Mouse (Mus musculus): ENCODE results near the gene Hmces. TPM values are rescaled to one million over a fixed set of nuclear protein-coding genes. Genes with fewer than 3 reads are reported as not detected.

The Hmces gene
- polyA plus RNA-seq, 1 experiment from 2014 or later: 23.1 TPM

- H3K27me3 ChIP-seq: no peaks in the 10 kb centered on the region
- H3K4me1 ChIP-seq (replicated peaks): peaks cover 34% of the 10 kb centered on the region
- H3K27ac ChIP-seq: no peak overlapping the region
- no peaks in the 10 kb centered on the region for H3K9me3 ChIP-seq (replicated peaks)
- ATAC-seq (ENCODE audit: low read depth) (no peak), DNase-seq (no peak)
- 26% methylated on average over 4 of the region's 4 CpGs for WGBS (ENCODE audit: insufficient replicate concordance)
- no peaks in the 10 kb centered on the region for H3K36me3 ChIP-seq
- no peak overlapping the region for H3K9ac ChIP-seq
- no peak overlapping the region for H3K4me3 ChIP-seq (replicated peaks)
- no peak overlapping the region for H3K4me2 ChIP-seq
Measured at GRCm38 (mm10) chr6:87879010-87879409, 34.7 kb upstream of the Hmces start.

DNA sequence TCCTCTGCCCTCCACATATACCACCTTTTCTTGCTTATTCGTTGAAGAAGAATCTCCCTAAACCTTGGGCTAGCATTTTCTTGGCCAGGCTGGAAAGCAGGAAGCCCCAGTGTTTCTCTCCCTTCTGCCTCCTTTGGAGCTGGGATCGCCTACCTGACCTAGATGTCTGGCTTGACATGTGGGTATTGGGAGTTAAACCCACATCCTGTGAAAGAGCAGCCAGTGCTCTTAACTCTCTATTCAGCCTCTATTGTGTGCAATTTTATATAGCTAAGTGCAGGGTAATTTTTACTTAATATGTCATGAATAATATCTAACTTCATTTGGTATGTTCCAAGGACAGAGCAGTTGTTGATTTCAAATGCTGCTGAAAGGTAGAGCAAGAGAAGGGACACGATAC, 34.1 kb upstream of the Hmces start:
- no peak overlapping the region for H3K4me2 ChIP-seq
- H3K9me3 ChIP-seq (replicated peaks): no peaks in the 10 kb centered on the region
- DNase-seq: no peak
- no peak overlapping the region for H3K27ac ChIP-seq
- H3K4me1 ChIP-seq (replicated peaks): peaks cover 34% of the 10 kb centered on the region
- no peak overlapping the region for H3K4me3 ChIP-seq (replicated peaks)
- H3K9ac ChIP-seq: no peak overlapping the region
- no peaks in the 10 kb centered on the region for H3K27me3 ChIP-seq
- no peak for ATAC-seq (ENCODE audit: low read depth)
- WGBS (ENCODE audit: insufficient replicate concordance): 46% methylated on average over 3 of the region's 3 CpGs
- H3K36me3 ChIP-seq: no peaks in the 10 kb centered on the region

GRCm38 (mm10) chr6:87882221-87882620, 31.5 kb upstream of the Hmces start:
- Histone ChIP-seq H3K4me3 (replicated peaks) (no peak overlapping the region), H3K36me3 (no peaks in the 10 kb centered on the region), H3K27ac (no peak overlapping the region), H3K4me2 (no peak overlapping the region), H3K9me3 (replicated peaks) (no peaks in the 10 kb centered on the region), H3K9ac (no peak overlapping the region), H3K27me3 (no peaks in the 10 kb centered on the region), H3K4me1 (replicated peaks) (peaks cover 23% of the 10 kb centered on the region)
- 56% methylated on average over 3 of the region's 3 CpGs for WGBS (ENCODE audit: insufficient replicate concordance)
- DNase-seq: no peak
- ATAC-seq (ENCODE audit: low read depth): no peak

- Histone ChIP-seq H3K4me1 (replicated peaks) (peaks cover 25% of the 10 kb centered on the region), H3K9me3 (replicated peaks) (no peaks in the 10 kb centered on the region), H3K36me3 (no peaks in the 10 kb centered on the region), H3K27ac (no peak overlapping the region), H3K4me2 (no peak overlapping the region), H3K27me3 (no peaks in the 10 kb centered on the region), H3K4me3 (replicated peaks) (no peak overlapping the region), H3K9ac (no peak overlapping the region)
- no peak for ATAC-seq (ENCODE audit: low read depth)
- WGBS (ENCODE audit: insufficient replicate concordance): 75% methylated on average over 4 of the region's 4 CpGs
- no peak for DNase-seq
Measured at GRCm38 (mm10) chr6:87882816-87883215, 30.9 kb upstream of the Hmces start.

- no peak overlapping the region for H3K4me3 ChIP-seq (replicated peaks)
- no peak overlapping the region for H3K9ac ChIP-seq
- peak overlapping the region; percentile 63 for H3K27ac ChIP-seq
- DNase-seq: no peak
- H3K36me3 ChIP-seq: peaks cover 31% of the 10 kb centered on the region
- no peaks in the 10 kb centered on the region for H3K9me3 ChIP-seq (replicated peaks)
- 74% methylated on average over 1 of the region's 1 CpGs for WGBS (ENCODE audit: insufficient replicate concordance)
- peak overlapping the region; percentile 15; the same call in 1 of the 2 replicates for H3K4me2 ChIP-seq
- H3K27me3 ChIP-seq: no peaks in the 10 kb centered on the region
- peaks cover 27% of the 10 kb centered on the region for H3K4me1 ChIP-seq (replicated peaks)
- no peak for ATAC-seq (ENCODE audit: low read depth)
Measured at GRCm38 (mm10) chr6:87886721-87887120, 27.0 kb upstream of the Hmces start.

GRCm38 (mm10) chr6:87887594-87888233, 26.0 kb upstream of the Hmces start, which contains the start of gene Copg1:
Copg1 (plus strand) TSS chr6:87887814.
- Histone ChIP-seq H3K27ac (peak within 1 kb of the TSS; percentile 82), H3K36me3 (peaks cover 41% of the 10 kb centered on the region), H3K27me3 (no peaks in the 10 kb centered on the region), H3K9ac (peak within 1 kb of the TSS; percentile 92), H3K4me1 (replicated peaks) (peaks cover 27% of the 10 kb centered on the region), H3K4me3 (replicated peaks) (peak within 1 kb of the TSS; percentile 87), H3K4me2 (peak within 1 kb of the TSS; percentile 88), H3K9me3 (replicated peaks) (no peaks in the 10 kb centered on the region)
- ATAC-seq (ENCODE audit: low read depth) (peak; percentile 95), DNase-seq (peak; percentile 100)
- WGBS (ENCODE audit: insufficient replicate concordance): under 1% methylated on average over 31 of the region's 31 CpGs

DNA sequence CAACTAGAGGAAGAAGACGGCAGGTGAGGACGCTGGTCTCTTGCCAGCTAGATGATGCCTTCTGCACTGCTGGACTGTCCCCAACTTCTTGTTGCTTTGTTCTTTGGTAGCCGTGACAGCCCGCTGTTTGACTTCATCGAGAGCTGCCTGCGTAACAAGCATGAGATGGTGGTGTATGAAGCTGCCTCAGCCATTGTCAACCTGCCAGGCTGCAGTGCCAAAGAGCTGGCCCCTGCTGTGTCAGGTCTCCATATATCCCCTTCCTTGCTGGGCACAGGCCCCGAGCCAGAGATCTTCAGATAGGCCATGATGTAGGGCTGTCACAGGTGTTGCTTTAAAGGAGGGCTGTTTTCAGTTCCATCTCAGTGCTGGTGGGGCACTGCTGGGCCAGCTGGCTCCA, 19.8 kb upstream of the Hmces start:
- H3K27me3 ChIP-seq: no peaks in the 10 kb centered on the region
- peaks cover 10% of the 10 kb centered on the region for H3K4me1 ChIP-seq (replicated peaks)
- no peak for ATAC-seq (ENCODE audit: low read depth)
- DNase-seq: no peak
- no peak overlapping the region for H3K4me3 ChIP-seq (replicated peaks)
- H3K4me2 ChIP-seq: no peak overlapping the region
- H3K36me3 ChIP-seq: peaks cover 98% of the 10 kb centered on the region
- H3K27ac ChIP-seq: no peak overlapping the region
- H3K9ac ChIP-seq: no peak overlapping the region
- no peaks in the 10 kb centered on the region for H3K9me3 ChIP-seq (replicated peaks)
- 82% methylated on average over 7 of the region's 7 CpGs for WGBS (ENCODE audit: insufficient replicate concordance)

GRCm38 (mm10) chr6:87898028-87898427, 15.7 kb upstream of the Hmces start:
- 87% methylated on average over 10 of the region's 10 CpGs for WGBS (ENCODE audit: insufficient replicate concordance)
- ATAC-seq (ENCODE audit: low read depth): no peak
- H3K9ac ChIP-seq: no peak overlapping the region
- no peaks in the 10 kb centered on the region for H3K4me1 ChIP-seq (replicated peaks)
- no peaks in the 10 kb centered on the region for H3K9me3 ChIP-seq (replicated peaks)
- H3K27me3 ChIP-seq: no peaks in the 10 kb centered on the region
- H3K27ac ChIP-seq: no peak overlapping the region
- peaks cover 97% of the 10 kb centered on the region for H3K36me3 ChIP-seq
- no peak overlapping the region for H3K4me2 ChIP-seq
- no peak overlapping the region for H3K4me3 ChIP-seq (replicated peaks)
- DNase-seq: no peak

DNA sequence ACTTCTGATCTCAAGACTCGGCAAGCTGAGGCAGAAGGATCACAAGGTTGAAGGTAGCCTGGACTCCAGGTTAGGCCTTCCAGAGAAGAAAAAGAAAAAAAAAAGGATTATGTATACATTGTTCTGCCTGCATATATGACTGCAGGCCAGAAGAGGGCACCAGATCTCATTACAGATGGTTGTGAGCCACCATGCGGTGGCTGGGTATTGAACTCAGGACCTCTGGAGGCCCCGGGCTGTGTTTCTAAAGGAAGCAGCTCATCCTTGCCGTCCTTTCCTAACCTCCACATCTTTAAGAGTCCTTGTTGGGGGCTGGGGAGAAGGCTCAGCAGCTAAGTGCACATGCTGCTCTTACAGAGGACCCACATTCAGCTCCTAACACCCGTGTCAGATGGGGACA, 7.1 kb upstream of the Hmces start:
- 59% methylated on average over 5 of the region's 5 CpGs for WGBS (ENCODE audit: insufficient replicate concordance)
- Histone ChIP-seq H3K4me2 (no peak overlapping the region), H3K27me3 (no peaks in the 10 kb centered on the region), H3K27ac (no peak overlapping the region), H3K4me3 (replicated peaks) (no peak overlapping the region), H3K9me3 (replicated peaks) (no peaks in the 10 kb centered on the region), H3K9ac (no peak overlapping the region), H3K36me3 (peaks cover 100% of the 10 kb centered on the region), H3K4me1 (replicated peaks) (no peaks in the 10 kb centered on the region)
- DNase-seq (no peak), ATAC-seq (ENCODE audit: low read depth) (no peak)

DNA sequence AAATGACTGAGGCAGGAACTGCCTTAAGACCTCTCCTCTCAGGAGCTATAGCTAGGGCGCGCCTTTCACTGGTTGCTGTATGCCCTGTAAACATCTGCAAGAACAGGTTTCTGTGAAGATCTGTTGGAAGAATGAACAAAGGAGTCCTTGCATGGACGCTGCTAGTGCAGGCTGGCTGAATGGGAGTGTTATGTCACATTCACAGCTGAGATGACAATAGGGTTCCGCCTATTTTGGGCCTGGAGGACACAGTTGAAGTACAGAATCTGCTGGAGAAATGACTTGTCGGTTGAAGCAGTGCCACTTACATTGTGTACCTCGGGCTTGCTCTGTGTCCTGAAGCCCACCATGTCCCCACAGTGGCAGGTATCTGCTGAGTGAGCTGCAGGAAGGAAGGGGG, 4.6 kb upstream of the Hmces start:
- no peak overlapping the region for H3K9ac ChIP-seq
- no peak overlapping the region for H3K27ac ChIP-seq
- 83% methylated on average over 6 of the region's 6 CpGs for WGBS (ENCODE audit: insufficient replicate concordance)
- no peak overlapping the region for H3K4me2 ChIP-seq
- peaks cover 92% of the 10 kb centered on the region for H3K36me3 ChIP-seq
- no peaks in the 10 kb centered on the region for H3K27me3 ChIP-seq
- no peak for DNase-seq
- H3K9me3 ChIP-seq (replicated peaks): no peaks in the 10 kb centered on the region
- ATAC-seq (ENCODE audit: low read depth): no peak
- peaks cover 6% of the 10 kb centered on the region for H3K4me1 ChIP-seq (replicated peaks)
- no peak overlapping the region for H3K4me3 ChIP-seq (replicated peaks)

- H3K27ac ChIP-seq: no peak overlapping the region
- peaks cover 23% of the 10 kb centered on the region for H3K4me1 ChIP-seq (replicated peaks)
- no peak for DNase-seq
Measured at GRCm38 (mm10) chr6:87911559-87911958, 2.2 kb upstream of the Hmces start.

More at GRCm38 (mm10) chr6:87911559-87911958, 2.2 kb upstream of the Hmces start:
- peaks cover 72% of the 10 kb centered on the region for H3K36me3 ChIP-seq
- H3K9ac ChIP-seq: no peak overlapping the region
- no peaks in the 10 kb centered on the region for H3K27me3 ChIP-seq
- ATAC-seq (ENCODE audit: low read depth): no peak
- no peaks in the 10 kb centered on the region for H3K9me3 ChIP-seq (replicated peaks)
- WGBS (ENCODE audit: insufficient replicate concordance): 78% methylated on average over 6 of the region's 6 CpGs
- no peak overlapping the region for H3K4me2 ChIP-seq
- H3K4me3 ChIP-seq (replicated peaks): no peak overlapping the region

Measured in liver, embryonic 13.5 days (tissue).